In the genomic region with DNA sequence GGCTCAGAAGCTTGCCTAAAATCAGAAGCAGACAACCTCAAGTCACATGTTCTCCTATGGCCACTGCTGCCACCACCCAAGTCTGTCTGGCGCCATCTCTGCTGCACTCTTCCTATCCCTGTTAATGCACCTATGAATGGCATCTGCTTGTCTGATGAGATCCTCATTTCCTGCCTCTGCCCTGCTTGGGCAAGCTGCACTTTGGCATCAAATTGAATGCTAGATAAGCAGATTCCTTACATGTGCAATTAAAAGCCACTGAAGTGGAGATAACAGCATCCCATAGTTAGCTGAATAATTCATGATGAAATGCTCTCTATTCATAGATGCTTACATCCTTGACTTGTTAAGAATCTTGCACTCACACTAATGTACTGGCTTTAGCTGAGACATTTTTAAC, we compare ENCODE assay signal across 11 mouse cellular contexts.
DNase-seq lines count a peak whose midpoint lies in the region; ATAC-seq and TF ChIP-seq lines count a peak whose summit lies in the region.
"Had no signal": no experiment of that assay in that cellular context is flagged by ENCODE, and none has a peak within 500 bp of the region (broad histone marks: within the 10 kb centered on the region; RNA-seq: fewer than 3 reads in every experiment).

No protein-coding gene starts in this region.

- peak; percentile 61 to 66 for DNase-seq in cerebellum, postnatal 10 days
- no peak for DNase-seq in cerebellum, postnatal 36 days
- peak; percentile 79 for DNase-seq in forebrain, embryonic 14.5 days (ENCODE audit: low spot score)
- DNase-seq in hindbrain, postnatal 0 days (ENCODE audit: low spot score), result peak; percentile 70
- no peak for DNase-seq in stomach, postnatal 0 days (ENCODE audit: low spot score)
- DNase-seq in testis, postnatal 10 days (ENCODE audit: low spot score), result no peak
- DNase-seq: cerebellum, adult 8-10 months had no signal

- no peak overlapping the region for H3K4me2 ChIP-seq in forebrain, embryonic 14.5 days (ENCODE audit: low read length)
- H3K4me2 ChIP-seq in hindbrain, postnatal 0 days (ENCODE audit: low read depth, low read length), result no peak overlapping the region
- no peak overlapping the region for H3K4me2 ChIP-seq in neural tube, embryonic 14.5 days (ENCODE audit: low read depth, low read length)
- no peak overlapping the region for H3K4me2 ChIP-seq in stomach, postnatal 0 days (replicated peaks; ENCODE audit: low read depth)
- H3K4me2 ChIP-seq: embryonic facial prominence, embryonic 12.5 days; liver, embryonic 11.5 days had no signal

- no peaks in the 10 kb centered on the region for H3K36me3 ChIP-seq in forebrain, embryonic 14.5 days (ENCODE audit: control insufficient read depth, insufficient read depth, low read length)
- no peaks in the 10 kb centered on the region for H3K36me3 ChIP-seq in hindbrain, postnatal 0 days (ENCODE audit: insufficient read depth, low read length)
- H3K36me3 ChIP-seq in neural tube, embryonic 14.5 days (ENCODE audit: control insufficient read depth, insufficient read depth, low read length), result no peaks in the 10 kb centered on the region
- no peaks in the 10 kb centered on the region for H3K36me3 ChIP-seq in stomach, postnatal 0 days (ENCODE audit: control insufficient read depth, insufficient read depth, low read length)
- H3K36me3 ChIP-seq: embryonic facial prominence, embryonic 12.5 days had no signal

- no peaks in the 10 kb centered on the region for H3K9me3 ChIP-seq in forebrain, embryonic 14.5 days (replicated peaks; ENCODE audit: control insufficient read depth, low read length)
- no peaks in the 10 kb centered on the region for H3K9me3 ChIP-seq in hindbrain, postnatal 0 days (ENCODE audit: low read length)
- no peaks in the 10 kb centered on the region for H3K9me3 ChIP-seq in neural tube, embryonic 14.5 days (ENCODE audit: control insufficient read depth, low read length)
- H3K9me3 ChIP-seq in stomach, postnatal 0 days (ENCODE audit: control insufficient read depth, low read length), result no peaks in the 10 kb centered on the region
- H3K9me3 ChIP-seq: embryonic facial prominence, embryonic 12.5 days had no signal

- H3K9ac ChIP-seq in forebrain, embryonic 14.5 days (ENCODE audit: low read length), result no peak overlapping the region
- H3K9ac ChIP-seq in hindbrain, postnatal 0 days (replicated peaks; ENCODE audit: low read length), result no peak overlapping the region
- no peak overlapping the region for H3K9ac ChIP-seq in neural tube, embryonic 14.5 days (replicated peaks; ENCODE audit: low read depth, low read length)
- no peak overlapping the region for H3K9ac ChIP-seq in stomach, postnatal 0 days (ENCODE audit: low read length)
- H3K9ac ChIP-seq: embryonic facial prominence, embryonic 12.5 days had no signal

- H3K4me3 ChIP-seq in forebrain, embryonic 14.5 days (ENCODE audit: low read depth, low read length), result no peak overlapping the region
- no peak overlapping the region for H3K4me3 ChIP-seq in hindbrain, postnatal 0 days (ENCODE audit: low read length)
- no peak overlapping the region for H3K4me3 ChIP-seq in neural tube, embryonic 14.5 days (ENCODE audit: low read depth, low read length)
- no peak overlapping the region for H3K4me3 ChIP-seq in stomach, postnatal 0 days (ENCODE audit: low read depth, low read length)
- H3K4me3 ChIP-seq: embryonic facial prominence, embryonic 12.5 days had no signal

- H3K27ac ChIP-seq in forebrain, embryonic 14.5 days (ENCODE audit: low read depth, low read length), result no peak overlapping the region; the same call in 1 of the 2 replicates
- H3K27ac ChIP-seq in hindbrain, postnatal 0 days, result no peak overlapping the region
- H3K27ac ChIP-seq in neural tube, embryonic 14.5 days (ENCODE audit: low read depth, low read length), result no peak overlapping the region
- H3K27ac ChIP-seq in stomach, postnatal 0 days (replicated peaks), result no peak overlapping the region
- H3K27ac ChIP-seq: embryonic facial prominence, embryonic 12.5 days had no signal

- no peak for TF ChIP-seq CTCF in hindbrain, postnatal 0 days (IDR thresholded peaks at IDR 0.05; ENCODE audit: low read depth)
- TF ChIP-seq CTCF in stomach, postnatal 0 days (IDR thresholded peaks at IDR 0.05; ENCODE audit: low read depth), result no peak

- peak; percentile 91 for ATAC-seq in forebrain, embryonic 14.5 days
- peak; percentile 84 for ATAC-seq in hindbrain, postnatal 0 days
- peak; percentile 81; the same call in 1 of the 2 replicates for ATAC-seq in neural tube, embryonic 14.5 days (ENCODE audit: low read depth)
- ATAC-seq in stomach, postnatal 0 days (ENCODE audit: low FRiP score, low TSS enrichment), result no peak
- ATAC-seq in erythroid progenitor cell, adult 5-6 weeks (replicated peaks; ENCODE audit: low FRiP score, poor library complexity, severe bottlenecking), result no peak

- TF ChIP-seq EP300 in stomach, postnatal 0 days (optimal IDR thresholded peaks at IDR 0.05), result no peak

- no peaks in the 10 kb centered on the region for H3K27me3 ChIP-seq in forebrain, embryonic 14.5 days (replicated peaks; ENCODE audit: control insufficient read depth, insufficient read depth, low read length)
- no peaks in the 10 kb centered on the region for H3K27me3 ChIP-seq in hindbrain, postnatal 0 days (ENCODE audit: insufficient read depth, low read length)
- H3K27me3 ChIP-seq in neural tube, embryonic 14.5 days (ENCODE audit: control insufficient read depth, insufficient read depth, low read length), result no peaks in the 10 kb centered on the region
- no peaks in the 10 kb centered on the region for H3K27me3 ChIP-seq in stomach, postnatal 0 days (ENCODE audit: control insufficient read depth, insufficient read depth, low read length)
- H3K27me3 ChIP-seq: embryonic facial prominence, embryonic 12.5 days had no signal

- 0 out of 2 replicates have a peak, but pooled peaks cover 3% of the 10 kb centered on the region for H3K4me1 ChIP-seq in forebrain, embryonic 14.5 days (ENCODE audit: control insufficient read depth, insufficient read depth, low read length)
- no peaks in the 10 kb centered on the region for H3K4me1 ChIP-seq in hindbrain, postnatal 0 days (ENCODE audit: insufficient read depth, low read length)
- H3K4me1 ChIP-seq in neural tube, embryonic 14.5 days (ENCODE audit: control insufficient read depth, insufficient read depth, low read length), result no peaks in the 10 kb centered on the region
- no peaks in the 10 kb centered on the region for H3K4me1 ChIP-seq in stomach, postnatal 0 days (replicated peaks; ENCODE audit: control insufficient read depth, insufficient read depth)
- H3K4me1 ChIP-seq: embryonic facial prominence, embryonic 12.5 days had no signal

- 27% methylated on average over 1 of the region's 1 CpGs for WGBS in forebrain, embryonic 14.5 days
- 32% methylated on average over 1 of the region's 1 CpGs for WGBS in hindbrain, postnatal 0 days
- WGBS in neural tube, embryonic 14.5 days, result 70% methylated on average over 1 of the region's 1 CpGs
- WGBS in stomach, postnatal 0 days, result 77% methylated on average over 1 of the region's 1 CpGs

Comparison
In these comparisons a context has a peak if more than half of its experiments do, and no peak if none do; other contexts are left out.
1. DNase-seq: peak in cerebellum, postnatal 10 days (2 of 2), forebrain, embryonic 14.5 days (single experiment) and hindbrain, postnatal 0 days (single experiment); none in cerebellum, postnatal 36 days (0 of 2), stomach, postnatal 0 days (single experiment) and testis, postnatal 10 days (single experiment).
2. ATAC-seq: peak in forebrain, embryonic 14.5 days (single experiment), hindbrain, postnatal 0 days (single experiment) and neural tube, embryonic 14.5 days (single experiment); none in stomach, postnatal 0 days (single experiment) and erythroid progenitor cell, adult 5-6 weeks (single experiment).